ENCODE assay signal across 23 mouse cellular contexts in genomic region chr5:97124977-97125376, GRCm38 (mm10).
"Had no signal": no experiment of that assay in that cellular context is flagged by ENCODE, and none has a peak within 500 bp of the region (broad histone marks: within the 10 kb centered on the region; RNA-seq: fewer than 3 reads in every experiment).

No protein-coding gene starts in this region.

- H3K27ac ChIP-seq: limb, embryonic 15.5 days; liver, embryonic 14.5 days; midbrain, embryonic 10.5 days; midbrain, embryonic 13.5 days; neural tube, embryonic 13.5 days; stomach, embryonic 15.5 days had no signal

- ATAC-seq: inflammation-experienced regulatory T-cells, adult 6 months; intestine, embryonic 16.5 days; liver, postnatal 0 days; midbrain, embryonic 13.5 days had no signal

- H3K4me1 ChIP-seq: limb, embryonic 15.5 days; midbrain, embryonic 10.5 days; midbrain, embryonic 13.5 days; neural tube, embryonic 13.5 days; stomach, embryonic 15.5 days had no signal

- H3K4me3 ChIP-seq: limb, embryonic 15.5 days; midbrain, embryonic 10.5 days; midbrain, embryonic 13.5 days; myocyte; neural tube, embryonic 13.5 days; stomach, embryonic 15.5 days had no signal

- DNase-seq: kidney, adult 18-20 months; kidney, adult 9 months; kidney, postnatal 14 days; kidney, postnatal 4 days; left cerebral cortex, postnatal 4 days; liver, postnatal 0 days; lung, postnatal 4 days; retina, postnatal 1 day; right cerebral cortex, postnatal 25 days; spleen, adult 18-20 months; thymus, adult 2 months; thymus, postnatal 14 days; thymus, postnatal 4 days had no signal

- H3K27me3 ChIP-seq: stomach, embryonic 15.5 days had no signal

- H3K9ac ChIP-seq: limb, embryonic 15.5 days; liver, embryonic 14.5 days; liver, postnatal 0 days; midbrain, embryonic 13.5 days; neural tube, embryonic 13.5 days; stomach, embryonic 15.5 days had no signal

- H3K9me3 ChIP-seq: limb, embryonic 15.5 days; midbrain, embryonic 10.5 days; midbrain, embryonic 13.5 days; neural tube, embryonic 13.5 days; stomach, embryonic 15.5 days had no signal

- H3K4me2 ChIP-seq: limb, embryonic 15.5 days; liver, embryonic 11.5 days; midbrain, embryonic 13.5 days; neural tube, embryonic 13.5 days; stomach, embryonic 15.5 days had no signal

- H3K36me3 ChIP-seq: limb, embryonic 15.5 days; midbrain, embryonic 10.5 days; midbrain, embryonic 13.5 days; neural tube, embryonic 13.5 days; stomach, embryonic 15.5 days had no signal
